Mouse (Mus musculus) bone marrow macrophage, adult 2 months (primary cell): Measurements from ENCODE around the gene Igsf21.

Experiments used
- CTCF ChIP-seq: IDR thresholded peaks from 2 replicates; pipeline ENCODE4 v1.5.1; 2012; ENCODE audit warnings: low read depth, mild to moderate bottlenecking, low read length, moderate library complexity
- POLR2A ChIP-seq: IDR thresholded peaks from 2 replicates; pipeline ENCODE4 v1.6.1; 2012; ENCODE audit warnings: mild to moderate bottlenecking, low read depth, low read length, borderline replicate concordance

- no peak for TF ChIP-seq CTCF
- TF ChIP-seq POLR2A = no peak
These were observed 141.8 kb downstream of the Igsf21 start for GRCm38 (mm10) chr4:140104795-140105194.
